Mouse (Mus musculus) MEL (cell line): ENCODE data around the gene Gm13305.
"Not testable (repeated sequence)": the region's sequence is repeated elsewhere in the genome, so short reads cannot be mapped to it uniquely, and the experiment has no call there.

Source experiments
- CHD2 ChIP-seq: IDR thresholded peaks from 2 replicates; pipeline ENCODE4 v1.6.1; 2011; ENCODE audit warnings: low read length, improper control_type of control experiment
- CTCF ChIP-seq, 3 experiments: IDR thresholded peaks in 2 of 3; conservative IDR thresholded peaks in 1 of 3; 2 replicates each; pipeline ENCODE4 v1.5.1; 2011 to 2012; ENCODE audit warnings: low read length in 3 of 3, low read depth in 2 of 3, mild to moderate bottlenecking in 2 of 3, improper control_type of control experiment in 1 of 3, inconsistent platforms in 1 of 3, mixed read lengths in 1 of 3, moderate library complexity in 1 of 3; ENCODE audit not compliant: control insufficient read depth in 1 of 3, insufficient read depth in 1 of 3, poor library complexity in 1 of 3, severe bottlenecking in 1 of 3
- ELF1 ChIP-seq: IDR thresholded peaks from 2 replicates; pipeline ENCODE4 v1.6.1; 2014; ENCODE audit warnings: low read depth, mild to moderate bottlenecking, inconsistent platforms, low read length, improper control_type of control experiment, moderate library complexity
- MAX ChIP-seq: IDR thresholded peaks from 2 replicates; pipeline ENCODE4 v1.6.1; 2011; ENCODE audit warnings: low read length, improper control_type of control experiment
- POLR2A ChIP-seq, 2 experiments: IDR thresholded peaks; 2 replicates each; pipeline ENCODE4 v1.6.1; 2011 to 2012; ENCODE audit warnings: low read length in 2 of 2, mild to moderate bottlenecking in 2 of 2, control low read depth in 1 of 2, improper control_type of control experiment in 1 of 2, low read depth in 1 of 2, moderate library complexity in 1 of 2; ENCODE audit not compliant: control insufficient read depth in 1 of 2, insufficient read depth in 1 of 2, poor library complexity in 1 of 2
- UBTF ChIP-seq: IDR thresholded peaks from 2 replicates; pipeline ENCODE4 v1.6.1; 2012; ENCODE audit warnings: low read depth, mild to moderate bottlenecking, inconsistent platforms, low read length, improper control_type of control experiment, moderate library complexity, borderline replicate concordance; ENCODE audit not compliant: insufficient read depth
- ZKSCAN1 ChIP-seq: IDR thresholded peaks from 2 replicates; pipeline ENCODE4 v1.6.1; 2012; ENCODE audit warnings: low read depth, mild to moderate bottlenecking, inconsistent platforms, low read length, improper control_type of control experiment, moderate library complexity

- TF ChIP-seq CTCF (IDR thresholded peaks at IDR 0.05 in 2 of 3, conservative IDR thresholded peaks at IDR 0.05 in 1 of 3; ENCODE audit: control insufficient read depth in 1 of 3, insufficient read depth in 1 of 3, low read depth in 2 of 3, low read length in 3 of 3, poor library complexity in 1 of 3, severe bottlenecking in 1 of 3); ZKSCAN1; UBTF; CHD2; ELF1; POLR2A (IDR thresholded peaks at IDR 0.05; ENCODE audit: control insufficient read depth in 1 of 2, insufficient read depth in 1 of 2, low read depth in 1 of 2, low read length in 2 of 2, poor library complexity in 1 of 2); MAX: not testable (repeated sequence)
Observed at GRCm38 (mm10) chr4:42178243-42178642, 9.8 kb upstream of the Gm13305 start.
